Mouse (Mus musculus): Measurements from ENCODE around the gene Ecel1.

GRCm38 (mm10) chr1:87106536-87106935, 49.8 kb downstream of the Ecel1 start:
- TF ChIP-seq REST (IDR thresholded peaks at IDR 0.05; ENCODE audit: insufficient read depth, insufficient read length) (no peak), CEBPB (IDR thresholded peaks at IDR 0.05; ENCODE audit: insufficient read depth, poor library complexity, severe bottlenecking) (no peak), POLR2A (IDR thresholded peaks at IDR 0.05; ENCODE audit: insufficient read length, low read depth) (no peak), MYOD1 (IDR thresholded peaks at IDR 0.05; ENCODE audit: control insufficient read depth in 1 of 3, insufficient read length in 2 of 3, low read depth in 2 of 3) (no peak), POLR2AphosphoS2 (IDR thresholded peaks at IDR 0.05; ENCODE audit: insufficient read length, low read depth) (no peak), MYOG (IDR thresholded peaks at IDR 0.05; ENCODE audit: control insufficient read depth in 1 of 3, insufficient read depth in 1 of 3, insufficient read length in 2 of 3, low read depth in 2 of 3) (no peak), E2F4 (IDR thresholded peaks at IDR 0.05; ENCODE audit: insufficient read depth) (no peak), USF1 (IDR thresholded peaks at IDR 0.05; ENCODE audit: low read depth) (no peak)

Measured in myocyte (in vitro differentiated cells).